Mouse (Mus musculus): ENCODE results near the gene Chrna5. TPM values are rescaled to one million over a fixed set of nuclear protein-coding genes. Genes with fewer than 3 reads are reported as not detected.
"Not testable (repeated sequence)": the region's sequence is repeated elsewhere in the genome, so short reads cannot be mapped to it uniquely, and the experiment has no call there.

Gene Chrna5
- polyA plus RNA-seq (2014; fragmentation: Nextera tagmentation; extraction: Ambion mirVana), result 4.9 and 5.4 TPM in 2 replicates

DNA sequence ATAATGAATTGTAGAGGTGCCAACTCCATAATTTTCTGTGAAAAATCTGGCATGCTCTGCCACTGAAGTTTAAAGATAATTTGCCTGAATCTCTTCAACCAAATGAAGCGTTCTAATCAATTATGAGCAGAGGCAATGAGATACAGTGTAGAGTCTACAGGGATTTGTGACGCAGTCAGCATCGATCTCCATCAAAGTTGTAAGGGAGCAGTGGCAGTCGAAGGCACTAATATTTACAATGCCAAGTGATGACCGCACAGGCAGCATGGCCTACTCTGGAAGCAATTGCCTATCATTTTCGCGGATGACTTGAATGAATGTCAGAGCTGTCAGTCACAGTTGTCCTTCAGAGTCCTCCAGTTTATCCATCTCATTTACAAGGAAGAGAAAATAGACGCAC, at the start of gene Chrna5:
Gene Chrna5, plus strand, starts transcription at position 207 of the 400 bp plus-strand sequence.
- WGBS, result 60% methylated on average over 8 of the region's 8 CpGs
- peak within 1 kb of the TSS; percentile 54 for H3K4me3 ChIP-seq (ENCODE audit: low read depth, low read length)
- peak within 1 kb of the TSS; percentile 58; the same call in 1 of the 2 replicates for H3K9ac ChIP-seq (ENCODE audit: low read depth, low read length)
- H3K4me2 ChIP-seq (replicated peaks; ENCODE audit: low read depth, low read length), result peak within 1 kb of the TSS; percentile 81
- no peaks in the 10 kb centered on the region for H3K36me3 ChIP-seq (ENCODE audit: control insufficient read depth, insufficient read depth, low read length)
- H3K9me3 ChIP-seq (ENCODE audit: control insufficient read depth, low read length), result no peaks in the 10 kb centered on the region
- ATAC-seq (ENCODE audit: low FRiP score) (0 out of 2 replicates have a peak, but pooled peaks have one; percentile 34), DNase-seq (ENCODE audit: low spot score) (peak; percentile 23)
- H3K4me1 ChIP-seq (replicated peaks; ENCODE audit: control insufficient read depth, insufficient read depth, low read length), result no peaks in the 10 kb centered on the region
- 0 out of 2 replicates have a peak within 1 kb of the TSS, but pooled peaks have one; percentile 17 for H3K27ac ChIP-seq (ENCODE audit: low read depth, low read length)
- peaks cover 13% of the 10 kb centered on the region for H3K27me3 ChIP-seq (ENCODE audit: control insufficient read depth, insufficient read depth, low read length)

DNA sequence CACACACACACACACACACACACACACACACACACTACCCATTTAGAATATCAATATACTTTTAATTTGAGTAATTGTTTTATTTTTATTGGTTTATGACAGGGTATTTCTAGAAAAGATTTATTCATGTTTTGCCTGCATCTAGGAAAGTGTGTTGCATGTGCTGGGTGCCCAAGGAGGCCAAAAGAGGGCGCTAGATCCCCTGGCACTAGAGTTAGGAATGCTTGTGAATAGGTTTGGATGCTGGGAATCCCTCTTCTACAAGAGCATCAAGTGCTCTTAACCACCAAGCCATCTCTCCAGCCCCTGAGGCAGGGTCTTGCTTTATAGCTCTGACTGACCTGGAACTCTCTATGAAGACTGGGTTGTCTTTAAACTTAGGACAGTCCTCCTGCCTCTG, 48.9 kb upstream of the Chrna5 start:
- H3K4me1 ChIP-seq (replicated peaks; ENCODE audit: control insufficient read depth, insufficient read depth, low read length), result no peaks in the 10 kb centered on the region
- no peak for ATAC-seq (ENCODE audit: low FRiP score)
- H3K27me3 ChIP-seq (ENCODE audit: control insufficient read depth, insufficient read depth, low read length), result no peaks in the 10 kb centered on the region
- H3K27ac ChIP-seq (ENCODE audit: low read depth, low read length), result no peak overlapping the region
- H3K4me3 ChIP-seq (ENCODE audit: low read depth, low read length), result no peak overlapping the region
- H3K9ac ChIP-seq (ENCODE audit: low read depth, low read length), result no peak overlapping the region
- H3K36me3 ChIP-seq (ENCODE audit: control insufficient read depth, insufficient read depth, low read length), result no peaks in the 10 kb centered on the region
- DNase-seq (ENCODE audit: low spot score), result no peak
- 15% methylated on average over 1 of the region's 1 CpGs for WGBS
- no peak overlapping the region for H3K4me2 ChIP-seq (replicated peaks; ENCODE audit: low read depth, low read length)
- H3K9me3 ChIP-seq (ENCODE audit: control insufficient read depth, low read length), result no peaks in the 10 kb centered on the region

GRCm38 (mm10) chr9:54932379-54932778, 48.3 kb upstream of the Chrna5 start:
- ATAC-seq (ENCODE audit: low FRiP score), result no peak
- Histone ChIP-seq H3K9ac (ENCODE audit: low read depth, low read length) (no peak overlapping the region), H3K4me1 (replicated peaks; ENCODE audit: control insufficient read depth, insufficient read depth, low read length) (no peaks in the 10 kb centered on the region), H3K36me3 (ENCODE audit: control insufficient read depth, insufficient read depth, low read length) (no peaks in the 10 kb centered on the region), H3K27me3 (ENCODE audit: control insufficient read depth, insufficient read depth, low read length) (no peaks in the 10 kb centered on the region), H3K9me3 (ENCODE audit: control insufficient read depth, low read length) (no peaks in the 10 kb centered on the region), H3K27ac (ENCODE audit: low read depth, low read length) (no peak overlapping the region), H3K4me2 (replicated peaks; ENCODE audit: low read depth, low read length) (no peak overlapping the region), H3K4me3 (ENCODE audit: low read depth, low read length) (no peak overlapping the region)
- WGBS, result 71% methylated on average over 2 of the region's 2 CpGs
- no peak for DNase-seq (ENCODE audit: low spot score)

- 92% methylated on average over 4 of the region's 4 CpGs for WGBS
- H3K4me3 ChIP-seq (ENCODE audit: low read depth, low read length), result no peak overlapping the region
- H3K36me3 ChIP-seq (ENCODE audit: control insufficient read depth, insufficient read depth, low read length), result no peaks in the 10 kb centered on the region
- no peak for ATAC-seq (ENCODE audit: low FRiP score)
- H3K27ac ChIP-seq (ENCODE audit: low read depth, low read length), result no peak overlapping the region
- H3K9me3 ChIP-seq (ENCODE audit: control insufficient read depth, low read length), result no peaks in the 10 kb centered on the region
- no peak overlapping the region for H3K9ac ChIP-seq (ENCODE audit: low read depth, low read length)
- H3K4me1 ChIP-seq (replicated peaks; ENCODE audit: control insufficient read depth, insufficient read depth, low read length), result no peaks in the 10 kb centered on the region
- no peak overlapping the region for H3K4me2 ChIP-seq (replicated peaks; ENCODE audit: low read depth, low read length)
- H3K27me3 ChIP-seq (ENCODE audit: control insufficient read depth, insufficient read depth, low read length), result no peaks in the 10 kb centered on the region
- DNase-seq (ENCODE audit: low spot score), result no peak
These were observed 38.6 kb upstream of the Chrna5 start for GRCm38 (mm10) chr9:54942071-54942470.

DNA sequence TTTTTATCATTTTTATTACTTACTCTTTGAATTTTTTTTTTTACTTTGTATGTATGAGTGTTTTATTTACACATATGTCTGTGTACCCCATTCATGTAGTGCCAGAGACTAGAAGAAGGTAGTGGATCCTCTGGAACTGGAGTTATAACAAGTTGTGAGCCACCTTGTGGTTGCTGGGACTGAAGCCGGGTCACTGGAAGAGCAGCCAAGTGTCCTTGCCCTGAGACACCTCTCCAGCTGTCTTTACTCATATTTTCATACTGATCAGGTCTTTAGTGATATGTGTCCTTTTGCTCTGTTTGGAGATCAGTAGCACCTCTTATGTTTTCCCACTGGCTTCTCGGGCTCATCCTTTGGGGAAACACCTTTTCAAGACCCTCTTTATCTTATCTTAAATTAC, 36.2 kb upstream of the Chrna5 start:
- H3K4me1 ChIP-seq (replicated peaks; ENCODE audit: control insufficient read depth, insufficient read depth, low read length), result no peaks in the 10 kb centered on the region
- H3K27ac ChIP-seq (ENCODE audit: low read depth, low read length), result no peak overlapping the region
- no peaks in the 10 kb centered on the region for H3K27me3 ChIP-seq (ENCODE audit: control insufficient read depth, insufficient read depth, low read length)
- no peak overlapping the region for H3K9ac ChIP-seq (ENCODE audit: low read depth, low read length)
- 85% methylated on average over 2 of the region's 2 CpGs for WGBS
- DNase-seq (ENCODE audit: low spot score) (no peak), ATAC-seq (ENCODE audit: low FRiP score) (no peak)
- no peaks in the 10 kb centered on the region for H3K9me3 ChIP-seq (ENCODE audit: control insufficient read depth, low read length)
- H3K4me2 ChIP-seq (replicated peaks; ENCODE audit: low read depth, low read length), result no peak overlapping the region
- H3K4me3 ChIP-seq (ENCODE audit: low read depth, low read length), result no peak overlapping the region
- H3K36me3 ChIP-seq (ENCODE audit: control insufficient read depth, insufficient read depth, low read length), result no peaks in the 10 kb centered on the region

DNA sequence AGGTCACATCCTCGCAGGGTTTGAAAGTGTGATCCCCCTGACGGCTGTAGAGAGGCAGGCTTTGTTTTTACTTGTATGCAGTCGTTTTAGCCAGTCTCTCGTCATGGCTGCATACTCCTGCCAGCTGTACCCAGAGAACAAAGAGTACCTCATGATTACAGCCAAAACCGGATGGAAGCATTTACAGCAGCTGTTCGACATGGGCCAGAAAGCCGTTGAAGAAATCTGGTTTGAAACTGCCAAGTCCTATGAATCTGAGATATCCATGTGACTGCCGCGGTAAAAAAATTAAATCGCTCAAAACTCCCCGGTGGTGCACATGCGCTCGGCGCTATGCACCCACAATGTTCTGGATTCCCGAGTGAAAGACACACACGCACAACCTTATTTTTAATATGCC, 34.4 kb upstream of the Chrna5 start:
- DNase-seq (ENCODE audit: low spot score) (no peak), ATAC-seq (ENCODE audit: low FRiP score) (no peak)
- Histone ChIP-seq H3K4me3 (ENCODE audit: low read depth, low read length) (no peak overlapping the region), H3K4me2 (replicated peaks; ENCODE audit: low read depth, low read length) (no peak overlapping the region), H3K9ac (ENCODE audit: low read depth, low read length) (no peak overlapping the region), H3K4me1 (replicated peaks; ENCODE audit: control insufficient read depth, insufficient read depth, low read length) (no peaks in the 10 kb centered on the region), H3K27ac (ENCODE audit: low read depth, low read length) (no peak overlapping the region), H3K9me3 (ENCODE audit: control insufficient read depth, low read length) (no peaks in the 10 kb centered on the region), H3K36me3 (ENCODE audit: control insufficient read depth, insufficient read depth, low read length) (no peaks in the 10 kb centered on the region), H3K27me3 (ENCODE audit: control insufficient read depth, insufficient read depth, low read length) (no peaks in the 10 kb centered on the region)
- 81% methylated on average over 16 of the region's 16 CpGs for WGBS

DNA sequence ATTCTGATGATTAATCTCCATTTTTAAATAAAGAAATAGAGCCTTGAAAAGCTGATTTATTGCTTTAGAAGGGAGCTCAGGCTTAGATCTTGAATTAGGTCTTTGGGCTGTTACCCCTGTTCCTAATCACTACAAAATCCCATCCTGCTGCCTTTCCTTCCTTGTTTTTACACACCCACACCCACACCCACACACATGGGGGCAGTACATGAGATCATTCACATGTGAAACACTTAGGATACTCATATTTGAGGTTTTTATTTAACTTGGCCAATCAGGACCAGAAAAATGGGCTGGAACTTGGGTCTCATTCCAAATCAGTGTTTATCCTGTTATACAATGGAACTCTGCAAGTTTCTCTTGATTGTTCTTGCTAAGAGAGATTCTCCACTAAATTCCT, 31.2 kb upstream of the Chrna5 start:
- ATAC-seq (ENCODE audit: low FRiP score), result no peak
- H3K27ac ChIP-seq (ENCODE audit: low read depth, low read length), result no peak overlapping the region
- no peaks in the 10 kb centered on the region for H3K27me3 ChIP-seq (ENCODE audit: control insufficient read depth, insufficient read depth, low read length)
- H3K4me3 ChIP-seq (ENCODE audit: low read depth, low read length), result no peak overlapping the region
- H3K4me1 ChIP-seq (replicated peaks; ENCODE audit: control insufficient read depth, insufficient read depth, low read length), result no peaks in the 10 kb centered on the region; the same call in 1 of the 2 replicates
- no peaks in the 10 kb centered on the region for H3K9me3 ChIP-seq (ENCODE audit: control insufficient read depth, low read length)
- no peaks in the 10 kb centered on the region for H3K36me3 ChIP-seq (ENCODE audit: control insufficient read depth, insufficient read depth, low read length)
- no peak for DNase-seq (ENCODE audit: low spot score)
- H3K9ac ChIP-seq (ENCODE audit: low read depth, low read length), result no peak overlapping the region
- H3K4me2 ChIP-seq (replicated peaks; ENCODE audit: low read depth, low read length), result no peak overlapping the region

DNA sequence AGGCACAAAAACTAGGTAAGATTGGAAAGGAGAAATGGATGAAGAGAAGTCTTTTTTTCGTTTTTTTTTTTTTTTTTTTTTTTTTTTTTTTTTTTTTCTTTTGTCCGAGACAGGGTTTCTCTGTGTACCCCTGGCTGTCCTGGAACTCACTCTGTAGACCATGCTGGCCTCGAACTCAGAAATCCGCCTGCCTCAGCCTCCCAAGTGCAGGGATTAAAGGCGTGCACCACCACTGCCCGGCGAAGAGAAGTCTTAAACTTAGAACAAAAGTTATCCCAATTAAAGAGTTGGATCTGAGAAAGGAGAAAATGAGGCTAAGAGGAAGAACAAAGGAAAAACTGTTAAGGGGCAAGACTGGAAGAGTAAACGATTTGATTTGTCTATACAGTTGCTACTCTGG, 30.5 kb upstream of the Chrna5 start:
- not testable (repeated sequence) for H3K36me3 ChIP-seq (ENCODE audit: control insufficient read depth, insufficient read depth, low read length); DNase-seq (ENCODE audit: low spot score); H3K27me3 ChIP-seq (ENCODE audit: control insufficient read depth, insufficient read depth, low read length); H3K4me1 ChIP-seq (replicated peaks; ENCODE audit: control insufficient read depth, insufficient read depth, low read length); H3K9me3 ChIP-seq (ENCODE audit: control insufficient read depth, low read length)
- ATAC-seq (ENCODE audit: low FRiP score), result peak; percentile 55; the same call in 1 of the 2 replicates
- H3K9ac ChIP-seq (ENCODE audit: low read depth, low read length), result peak overlapping the region; percentile 76
- H3K4me3 ChIP-seq (ENCODE audit: low read depth, low read length), result peak overlapping the region; percentile 81
- H3K4me2 ChIP-seq (replicated peaks; ENCODE audit: low read depth, low read length), result peak overlapping the region; percentile 74; the same call in 1 of the 2 replicates
- WGBS, result 53% methylated on average over 8 of the region's 8 CpGs
- 0 out of 2 replicates have a peak overlapping the region, but pooled peaks have one; percentile 6 for H3K27ac ChIP-seq (ENCODE audit: low read depth, low read length)

DNA sequence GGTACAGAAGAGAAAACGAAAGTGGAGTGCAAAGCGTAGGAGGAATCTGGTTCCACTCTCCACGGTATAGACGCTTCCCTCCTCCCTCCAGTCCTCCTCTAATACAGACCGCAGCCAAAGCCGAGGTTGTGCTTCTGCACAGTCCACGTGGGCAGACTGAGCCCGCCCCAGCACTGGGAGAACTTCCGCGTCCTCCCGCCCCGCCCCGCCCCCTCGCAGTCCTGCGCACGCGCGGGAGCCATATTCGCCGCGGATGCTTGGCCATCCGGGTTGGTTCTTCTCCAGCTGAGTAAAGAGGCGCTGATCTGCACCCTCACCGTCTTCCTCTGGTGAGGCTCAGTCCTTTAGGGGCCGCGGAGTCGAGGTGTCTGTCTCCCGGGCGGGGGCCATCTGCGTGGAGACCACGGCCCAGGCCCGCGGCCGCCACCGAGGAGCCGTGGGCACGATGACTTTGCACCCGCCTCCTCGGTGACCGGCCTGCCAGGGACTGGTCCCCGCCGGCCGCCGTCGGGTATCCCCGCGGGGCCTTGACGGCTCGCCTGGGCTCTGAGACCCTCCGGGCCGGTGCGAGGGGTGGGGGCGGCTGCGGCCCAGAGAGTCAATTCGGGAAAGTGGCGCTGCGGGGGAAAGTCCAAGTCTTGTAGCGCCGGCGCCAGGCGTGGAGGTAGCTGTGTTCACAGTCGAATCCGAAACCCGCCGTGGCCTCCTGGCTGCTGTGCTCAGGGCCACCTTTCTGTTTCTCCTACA, 29.9 kb upstream of the Chrna5 start, which contains the start of the genes Psma4 and AY074887:
Gene Psma4, plus strand, starts transcription at position 216 of the 747 bp plus-strand sequence.
Gene AY074887, minus strand, starts transcription at position 424 of the 747 bp plus-strand sequence.
- ATAC-seq (ENCODE audit: low FRiP score) (peak; percentile 100), DNase-seq (ENCODE audit: low spot score) (peak; percentile 95)
- WGBS, result 0% methylated on average over 58 of the region's 65 CpGs
- H3K9ac ChIP-seq (ENCODE audit: low read depth, low read length), result peak within 1 kb of the TSS; percentile 76
- peak within 1 kb of the TSS; percentile 74 for H3K4me2 ChIP-seq (replicated peaks; ENCODE audit: low read depth, low read length)
- no peaks in the 10 kb centered on the region for H3K9me3 ChIP-seq (ENCODE audit: control insufficient read depth, low read length)
- H3K27ac ChIP-seq (ENCODE audit: low read depth, low read length), result peak within 1 kb of the TSS; percentile 93
- no peaks in the 10 kb centered on the region; the same call in 1 of the 2 replicates for H3K4me1 ChIP-seq (replicated peaks; ENCODE audit: control insufficient read depth, insufficient read depth, low read length)
- no peaks in the 10 kb centered on the region for H3K36me3 ChIP-seq (ENCODE audit: control insufficient read depth, insufficient read depth, low read length)
- no peaks in the 10 kb centered on the region for H3K27me3 ChIP-seq (ENCODE audit: control insufficient read depth, insufficient read depth, low read length)
- peak within 1 kb of the TSS; percentile 81 for H3K4me3 ChIP-seq (ENCODE audit: low read depth, low read length)
